Mouse (Mus musculus) liver, embryonic 15.5 days (tissue): ENCODE measurements at regions not wholly inside any gene's neighbourhood (a gene's known extent, or its start where the extent isn't known, plus 50 kb on each side); places are given as distances from the start of the nearest gene placed in this dataset.

Experiments
- ATAC-seq: fragments of 200-750 bp; cut with Nextera tagmentation; 2 replicates; pipeline ENCODE4 v1.8.0; 2017; ENCODE audit warnings: moderate number of reproducible peaks, mild to moderate bottlenecking, moderate library complexity; ENCODE audit not compliant: insufficient read depth
- H3K27ac ChIP-seq: fragments of 300-500 bp; sonication (generic); replicated peaks from 2 replicates; pipeline ENCODE4 v1.5.1; 2015; ENCODE audit warnings: mild to moderate bottlenecking, inconsistent platforms
- H3K27me3 ChIP-seq: fragments of 300-500 bp; sonication (generic); 2 replicates; pipeline ENCODE4 v1.6.1; 2015; ENCODE audit warnings: mild to moderate bottlenecking, inconsistent platforms
- H3K36me3 ChIP-seq: fragments of 300-500 bp; sonication (generic); replicated peaks from 2 replicates; pipeline ENCODE4 v1.6.1; 2015; ENCODE audit warnings: moderate library complexity, mild to moderate bottlenecking, inconsistent platforms
- H3K4me1 ChIP-seq: fragments of 300-500 bp; sonication (generic); replicated peaks from 2 replicates; pipeline ENCODE4 v1.6.1; 2015; ENCODE audit warnings: inconsistent platforms
- H3K4me2 ChIP-seq: fragments of 300-500 bp; sonication (generic); 2 replicates; pipeline ENCODE4 v1.6.1; 2015; ENCODE audit warnings: moderate library complexity, mild to moderate bottlenecking, inconsistent platforms
- H3K4me3 ChIP-seq: fragments of 300-500 bp; sonication (generic); replicated peaks from 2 replicates; pipeline ENCODE4 v1.5.1; 2015; ENCODE audit warnings: mild to moderate bottlenecking, inconsistent platforms
- H3K9ac ChIP-seq: fragments of 300-500 bp; sonication (generic); 2 replicates; pipeline ENCODE4 v1.6.1; 2015; ENCODE audit warnings: moderate library complexity, mild to moderate bottlenecking, inconsistent platforms
- H3K9me3 ChIP-seq: fragments of 300-500 bp; sonication (generic); replicated peaks from 2 replicates; pipeline ENCODE4 v1.6.1; 2016; ENCODE audit warnings: inconsistent platforms
- WGBS: fragments of 180-500 bp; shearing (Covaris S2); methylation state at CpG from one replicate; pipeline ENCODE4 v1.1.7; 2015; ENCODE audit warnings: mixed read lengths; ENCODE audit not compliant: insufficient replicate concordance; 5-methylcytosine and 5-hydroxymethylcytosine counted together

DNA sequence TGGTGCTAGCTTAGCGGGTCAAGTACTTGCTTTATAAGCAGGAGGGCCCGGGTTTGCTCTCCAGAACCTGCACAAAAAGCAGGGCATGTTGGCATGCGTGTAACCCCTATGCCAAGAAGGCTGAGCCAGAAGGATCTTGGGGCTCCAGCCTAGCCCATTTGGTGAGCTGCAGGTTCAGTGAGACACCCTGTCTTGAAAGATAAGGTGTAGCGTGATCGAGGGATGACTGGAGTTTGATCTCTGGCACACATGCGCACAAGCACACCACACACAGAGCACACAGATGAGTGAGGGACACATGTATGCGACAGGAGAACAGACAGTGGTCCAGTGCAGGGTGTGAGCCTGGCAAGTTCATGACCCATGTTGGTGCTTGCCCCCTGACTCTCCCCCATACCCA, 152.1 kb downstream of the Gadd45g start:
- 52% methylated on average over 7 of the region's 7 CpGs for WGBS
- H3K4me1 ChIP-seq = peaks cover 13% of the 10 kb centered on the region
- no peaks in the 10 kb centered on the region for H3K9me3 ChIP-seq
- ATAC-seq = peak; percentile 76
- no peak overlapping the region for H3K9ac ChIP-seq
- H3K27me3 ChIP-seq = no peaks in the 10 kb centered on the region
- no peak overlapping the region for H3K4me2 ChIP-seq
- no peak overlapping the region for H3K4me3 ChIP-seq
- H3K36me3 ChIP-seq = no peaks in the 10 kb centered on the region
- H3K27ac ChIP-seq = no peak overlapping the region

DNA sequence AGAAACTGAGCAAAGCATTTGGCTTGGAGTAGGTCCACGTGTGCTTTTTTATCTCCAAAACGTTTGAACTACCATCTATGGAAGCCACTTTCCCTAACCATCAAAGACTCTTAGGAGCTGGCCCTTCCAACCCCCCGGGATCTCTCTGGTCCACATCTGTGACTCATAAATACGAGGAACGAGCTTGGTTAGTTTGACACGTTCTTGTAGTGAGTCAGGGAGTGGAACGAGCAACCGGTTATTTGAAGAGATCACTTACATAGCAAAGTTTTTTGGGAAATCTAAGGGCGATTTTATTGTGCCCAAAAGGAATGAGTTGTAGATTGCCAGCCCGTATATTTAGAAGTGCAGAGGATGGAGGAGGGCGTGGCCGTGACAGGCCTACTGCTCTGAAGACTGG, 155.3 kb downstream of the Gadd45g start:
- H3K27ac ChIP-seq = no peak overlapping the region
- H3K27me3 ChIP-seq = no peaks in the 10 kb centered on the region
- peaks cover 13% of the 10 kb centered on the region for H3K4me1 ChIP-seq
- no peak overlapping the region for H3K4me3 ChIP-seq
- 69% methylated on average over 12 of the region's 12 CpGs for WGBS
- no peak for ATAC-seq
- H3K9me3 ChIP-seq = no peaks in the 10 kb centered on the region
- no peaks in the 10 kb centered on the region for H3K36me3 ChIP-seq
- no peak overlapping the region for H3K9ac ChIP-seq
- H3K4me2 ChIP-seq = no peak overlapping the region

DNA sequence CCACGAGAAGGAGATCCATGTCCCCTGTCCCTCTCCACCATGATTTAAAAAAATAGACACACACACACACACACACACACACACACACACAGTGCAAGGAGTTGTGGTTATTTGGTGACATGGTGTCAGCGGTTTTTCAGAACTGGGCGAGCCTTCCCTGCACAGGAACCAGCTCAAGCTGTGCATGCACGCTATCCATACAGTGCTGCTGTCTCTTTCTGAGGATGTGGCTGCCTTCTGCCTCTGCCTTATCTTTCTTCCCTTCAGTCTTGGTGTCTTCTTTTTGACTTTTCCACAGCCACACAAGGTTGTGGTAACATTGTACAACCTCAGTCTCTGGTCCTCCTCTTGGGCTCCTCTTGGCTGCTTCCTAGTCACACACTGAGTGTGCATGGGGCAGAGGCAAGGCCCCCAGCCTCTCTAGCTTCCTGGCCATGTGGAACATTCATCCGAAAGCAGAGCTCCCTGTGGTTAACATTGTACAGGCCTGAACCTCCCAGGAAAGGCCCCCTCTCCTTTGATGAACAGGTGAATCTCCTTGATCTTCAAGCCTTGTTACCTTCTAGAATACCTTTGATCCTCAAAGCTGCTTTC, 157.6 kb downstream of the Gadd45g start:
- Histone ChIP-seq H3K27ac (no peak overlapping the region), H3K4me3 (no peak overlapping the region), H3K9ac (no peak overlapping the region), H3K27me3 (no peaks in the 10 kb centered on the region), H3K4me2 (no peak overlapping the region), H3K36me3 (no peaks in the 10 kb centered on the region), H3K4me1 (peaks cover 2% of the 10 kb centered on the region), H3K9me3 (no peaks in the 10 kb centered on the region)
- no peak for ATAC-seq
- WGBS = 28% methylated on average over 5 of the region's 5 CpGs

DNA sequence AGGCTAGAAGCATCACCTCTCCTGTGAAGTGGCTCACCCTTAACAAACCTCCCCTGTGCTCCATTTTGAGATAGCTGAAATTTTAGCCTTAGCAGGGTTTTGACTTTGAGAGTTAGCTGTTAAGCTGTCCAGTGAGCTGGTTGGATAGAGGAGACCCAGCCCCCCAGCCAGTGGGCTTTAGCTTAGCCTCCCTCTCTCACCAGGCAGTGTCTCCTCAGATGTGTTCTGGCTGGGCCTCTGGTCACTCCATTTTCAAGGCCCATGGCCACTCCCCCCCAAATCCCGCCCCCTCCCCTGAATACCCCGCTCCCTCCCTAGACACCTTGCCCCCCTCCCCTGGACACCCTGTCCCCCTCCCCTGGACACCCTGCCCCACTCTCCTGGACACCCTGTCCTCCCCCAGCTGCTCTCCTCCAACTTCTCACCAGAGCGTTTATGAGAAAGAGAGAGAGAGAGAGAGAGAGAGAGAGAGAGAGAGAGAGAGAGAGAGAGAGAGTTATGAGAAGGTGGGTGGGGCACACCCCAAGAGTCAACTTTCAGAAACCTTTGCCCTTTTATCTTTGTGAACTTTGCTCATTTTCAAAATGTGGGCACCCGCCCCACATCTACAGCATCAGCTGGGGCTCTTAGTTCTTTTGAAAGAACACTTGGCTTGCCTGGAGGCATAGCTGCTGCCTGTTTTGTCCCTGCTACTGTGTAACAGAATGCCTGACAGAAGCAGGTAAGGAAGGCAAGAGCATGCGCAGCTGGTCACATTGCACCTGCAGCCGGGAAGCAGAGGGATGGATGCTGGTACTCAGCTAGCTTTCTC, 161.3 kb downstream of the Gadd45g start:
- Histone ChIP-seq H3K9ac (no peak overlapping the region), H3K4me2 (no peak overlapping the region), H3K4me3 (no peak overlapping the region), H3K27me3 (no peaks in the 10 kb centered on the region), H3K36me3 (no peaks in the 10 kb centered on the region), H3K27ac (no peak overlapping the region), H3K4me1 (no peaks in the 10 kb centered on the region; the same call in none of the 2 replicates), H3K9me3 (no peaks in the 10 kb centered on the region)
- WGBS = 52% methylated on average over 6 of the region's 6 CpGs
- ATAC-seq = no peak

DNA sequence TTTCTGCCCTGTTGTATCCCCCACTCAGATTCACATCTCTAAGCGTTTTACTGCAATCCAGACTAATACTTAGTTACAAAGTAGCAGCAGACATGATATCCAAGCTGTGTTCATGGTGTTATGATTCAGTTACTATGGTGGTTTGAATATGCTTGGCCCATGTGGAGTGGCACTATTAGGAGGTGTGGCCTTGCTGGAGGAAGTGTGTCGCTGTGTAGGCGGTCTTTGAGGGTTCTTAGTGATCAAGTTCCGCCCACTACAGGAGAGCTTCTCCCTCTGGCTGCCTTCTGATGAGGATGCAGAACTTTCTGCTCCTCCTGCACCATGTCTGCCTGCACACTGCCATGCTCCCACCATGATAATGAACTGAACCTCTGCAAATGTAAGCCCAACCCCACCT, 162.8 kb downstream of the Gadd45g start:
- Histone ChIP-seq H3K36me3 (no peaks in the 10 kb centered on the region), H3K4me3 (no peak overlapping the region), H3K4me2 (no peak overlapping the region), H3K4me1 (no peaks in the 10 kb centered on the region; the same call in 1 of the 2 replicates), H3K27me3 (no peaks in the 10 kb centered on the region), H3K9me3 (no peaks in the 10 kb centered on the region), H3K27ac (no peak overlapping the region), H3K9ac (no peak overlapping the region)
- no peak for ATAC-seq
- 53% methylated on average over 4 of the region's 4 CpGs for WGBS

DNA sequence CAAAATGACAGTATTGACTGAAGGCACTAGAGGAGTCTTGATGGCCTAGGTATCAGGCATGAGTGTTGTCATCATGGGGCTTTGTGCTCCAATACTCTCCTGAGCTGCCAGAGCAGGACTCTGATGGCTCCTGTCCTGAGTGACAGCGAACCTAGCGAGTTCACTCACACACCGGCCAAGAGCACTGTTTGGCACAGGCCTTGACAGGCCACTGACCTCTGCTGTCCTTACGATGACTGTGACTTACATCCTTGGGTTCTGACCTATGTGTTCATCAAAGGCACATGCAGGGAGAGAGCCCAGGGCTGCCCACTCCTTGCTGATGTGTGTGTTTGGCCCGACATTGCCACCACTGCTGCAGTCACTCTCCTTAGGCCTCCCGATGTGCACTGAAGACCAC, 163.3 kb downstream of the Gadd45g start:
- ATAC-seq = no peak
- H3K27ac ChIP-seq = no peak overlapping the region
- H3K36me3 ChIP-seq = no peaks in the 10 kb centered on the region
- H3K9ac ChIP-seq = no peak overlapping the region
- H3K4me1 ChIP-seq = no peaks in the 10 kb centered on the region; the same call in 1 of the 2 replicates
- H3K4me3 ChIP-seq = no peak overlapping the region
- no peaks in the 10 kb centered on the region for H3K9me3 ChIP-seq
- H3K27me3 ChIP-seq = no peaks in the 10 kb centered on the region
- WGBS = 73% methylated on average over 6 of the region's 6 CpGs
- H3K4me2 ChIP-seq = no peak overlapping the region

DNA sequence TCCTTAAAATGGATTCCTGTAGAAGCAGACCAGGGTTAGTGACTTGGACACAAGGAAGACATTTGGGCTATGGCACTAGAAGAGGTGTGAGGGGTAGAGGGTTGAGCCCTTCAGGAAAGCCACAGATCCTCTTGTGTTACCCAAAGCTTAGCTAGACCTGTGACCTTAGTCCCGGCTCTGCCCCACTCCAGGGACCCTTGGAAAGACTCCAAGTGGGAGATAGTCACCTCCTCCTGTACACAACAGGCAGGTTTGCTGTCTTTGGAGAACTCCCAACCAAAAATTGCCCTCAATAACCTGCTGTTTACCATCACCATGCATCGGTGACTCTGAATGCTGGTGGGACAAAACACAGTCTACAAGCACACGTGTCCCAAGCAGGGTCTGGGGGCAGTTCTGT, 164.5 kb downstream of the Gadd45g start:
- Histone ChIP-seq H3K27ac (no peak overlapping the region), H3K4me1 (no peaks in the 10 kb centered on the region; the same call in 1 of the 2 replicates), H3K36me3 (no peaks in the 10 kb centered on the region), H3K9me3 (no peaks in the 10 kb centered on the region), H3K4me3 (no peak overlapping the region), H3K9ac (no peak overlapping the region), H3K27me3 (no peaks in the 10 kb centered on the region), H3K4me2 (no peak overlapping the region)
- no peak for ATAC-seq
- 59% methylated on average over 3 of the region's 3 CpGs for WGBS

DNA sequence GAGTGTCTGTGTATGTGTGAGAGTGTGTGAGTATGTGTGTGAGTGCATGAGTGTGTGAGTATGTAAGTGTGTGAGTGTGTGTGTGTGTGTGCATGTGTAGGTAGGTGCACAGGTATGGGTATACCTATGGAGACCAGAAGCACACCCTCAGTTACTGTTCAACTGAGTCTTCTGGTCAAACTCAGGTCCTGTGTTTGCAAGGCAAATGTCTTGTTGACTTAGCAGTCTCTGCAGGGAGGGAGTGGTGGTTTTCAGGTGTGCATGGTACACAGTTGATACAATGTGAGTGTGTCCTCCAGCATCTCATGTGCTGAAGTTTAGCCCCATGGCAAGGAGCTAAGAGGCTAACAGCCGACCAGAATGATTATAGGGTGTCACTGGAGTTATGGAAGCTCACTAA, 166.7 kb downstream of the Gadd45g start:
- Histone ChIP-seq H3K4me2 (no peak overlapping the region), H3K4me1 (no peaks in the 10 kb centered on the region; the same call in 1 of the 2 replicates), H3K27me3 (no peaks in the 10 kb centered on the region), H3K9me3 (no peaks in the 10 kb centered on the region), H3K27ac (no peak overlapping the region), H3K9ac (no peak overlapping the region), H3K36me3 (no peaks in the 10 kb centered on the region), H3K4me3 (no peak overlapping the region)
- WGBS = 25% methylated on average over 1 of the region's 1 CpGs
- ATAC-seq = no peak

DNA sequence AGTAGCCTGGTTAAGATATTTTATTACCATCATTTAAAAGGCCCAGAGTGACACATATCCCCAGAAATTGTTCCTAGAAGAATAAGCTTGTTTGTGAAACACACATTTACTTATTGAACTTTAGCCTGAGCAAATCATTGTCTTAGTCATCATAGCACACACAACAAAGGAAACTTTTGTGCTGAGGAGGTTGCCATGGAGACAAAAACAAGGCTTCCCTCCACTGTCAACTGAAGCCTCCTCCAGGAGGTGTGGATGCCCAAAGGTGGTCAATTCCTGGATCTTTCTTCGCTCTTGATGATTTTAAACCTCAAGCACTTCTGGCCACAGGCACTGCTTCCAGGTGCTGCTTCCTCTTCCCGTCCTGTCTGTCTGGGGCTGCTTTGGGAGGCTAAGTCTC, 167.3 kb downstream of the Gadd45g start:
- no peak for ATAC-seq
- Histone ChIP-seq H3K27me3 (no peaks in the 10 kb centered on the region), H3K4me1 (no peaks in the 10 kb centered on the region), H3K9ac (no peak overlapping the region), H3K36me3 (no peaks in the 10 kb centered on the region), H3K27ac (no peak overlapping the region), H3K9me3 (no peaks in the 10 kb centered on the region), H3K4me2 (no peak overlapping the region), H3K4me3 (no peak overlapping the region)
- WGBS = 57% methylated on average over 2 of the region's 2 CpGs

DNA sequence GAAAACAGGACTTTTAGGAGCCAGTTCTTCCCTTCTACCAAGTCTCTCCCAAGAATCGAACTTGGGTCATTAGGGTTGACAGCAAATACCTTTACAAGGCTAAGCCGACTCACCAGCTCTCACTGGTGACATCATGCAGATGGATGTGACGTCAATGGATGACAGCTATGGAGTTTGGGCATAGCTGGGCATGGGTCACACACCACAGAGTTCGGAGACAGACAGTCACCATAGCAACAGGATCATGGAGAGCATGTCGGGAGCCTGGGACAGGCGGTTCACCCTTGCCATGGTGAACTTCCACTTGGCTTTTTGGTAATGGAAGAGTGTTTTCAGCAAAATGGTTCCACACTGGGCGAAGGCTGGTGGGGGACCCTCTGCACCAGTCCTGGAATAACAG, 168.1 kb downstream of the Gadd45g start:
- WGBS = 69% methylated on average over 7 of the region's 7 CpGs
- Histone ChIP-seq H3K27ac (no peak overlapping the region), H3K27me3 (no peaks in the 10 kb centered on the region), H3K4me2 (no peak overlapping the region), H3K9ac (no peak overlapping the region), H3K4me3 (no peak overlapping the region), H3K36me3 (no peaks in the 10 kb centered on the region), H3K9me3 (no peaks in the 10 kb centered on the region), H3K4me1 (no peaks in the 10 kb centered on the region)
- ATAC-seq = no peak

DNA sequence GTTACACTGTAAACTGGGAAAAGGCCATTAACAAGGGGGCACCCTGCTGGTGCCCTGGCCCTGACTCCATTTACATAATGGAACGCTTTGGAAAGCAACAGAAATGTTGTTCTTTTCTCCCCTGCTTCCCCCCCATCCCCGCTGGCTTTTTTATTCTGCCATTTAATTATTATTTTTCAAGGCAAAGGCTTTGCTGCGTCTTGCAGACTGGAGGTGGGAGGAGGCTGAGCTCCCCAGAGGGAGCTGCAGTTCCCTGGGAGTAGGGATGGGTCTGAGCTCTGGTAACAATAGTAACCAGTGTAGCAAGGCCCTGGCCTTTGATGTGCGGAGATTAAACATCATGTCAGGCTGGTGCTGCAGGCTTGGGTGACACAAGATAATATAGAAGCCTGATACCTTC, 168.6 kb downstream of the Gadd45g start:
- Histone ChIP-seq H3K4me2 (no peak overlapping the region), H3K9me3 (no peaks in the 10 kb centered on the region), H3K27ac (no peak overlapping the region), H3K27me3 (no peaks in the 10 kb centered on the region), H3K4me1 (no peaks in the 10 kb centered on the region), H3K4me3 (no peak overlapping the region), H3K9ac (no peak overlapping the region), H3K36me3 (no peaks in the 10 kb centered on the region)
- no peak for ATAC-seq
- 65% methylated on average over 4 of the region's 4 CpGs for WGBS

DNA sequence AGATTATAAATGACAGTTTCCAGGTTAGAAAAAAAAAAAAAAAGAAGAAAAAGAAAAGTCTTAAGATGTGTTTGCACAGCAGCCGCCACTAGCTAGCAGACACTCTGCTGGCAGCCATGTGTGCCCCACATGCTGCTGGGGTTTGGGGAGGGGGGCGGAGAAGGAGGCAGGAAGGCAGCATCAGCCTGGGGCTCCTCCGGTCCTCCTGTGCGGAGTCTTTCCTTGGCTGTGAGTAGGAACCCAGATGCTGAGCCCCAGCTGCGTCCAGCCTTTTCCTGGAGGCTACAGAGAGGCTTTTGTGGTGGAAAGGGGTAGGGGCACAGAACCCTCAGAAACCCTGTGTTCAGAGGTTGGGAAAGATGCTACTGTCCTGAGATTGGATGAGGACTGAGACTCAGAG, 169.0 kb downstream of the Gadd45g start:
- Histone ChIP-seq H3K4me1 (no peaks in the 10 kb centered on the region), H3K4me3 (no peak overlapping the region), H3K4me2 (no peak overlapping the region), H3K9me3 (no peaks in the 10 kb centered on the region), H3K36me3 (no peaks in the 10 kb centered on the region), H3K27me3 (no peaks in the 10 kb centered on the region), H3K27ac (no peak overlapping the region), H3K9ac (no peak overlapping the region)
- ATAC-seq = no peak
- WGBS = 63% methylated on average over 5 of the region's 5 CpGs
